Mouse (Mus musculus) forebrain, embryonic 16.5 days (tissue): Measurements from ENCODE around the gene Ackr1. TPM values are rescaled to one million over a fixed set of nuclear protein-coding genes. Genes with fewer than 3 reads are reported as not detected.
"Not testable (repeated sequence)": the region's sequence is repeated elsewhere in the genome, so short reads cannot be mapped to it uniquely, and the experiment has no call there.

Source experiments
- ATAC-seq: fragments of 200-750 bp; cut with Nextera tagmentation; 2 replicates; pipeline ENCODE4 v1.8.0; 2017; ENCODE audit warnings: mild to moderate bottlenecking, moderate library complexity
- H3K27ac ChIP-seq: fragments of 300-500 bp; sonication (generic); 2 replicates; pipeline ENCODE4 v1.5.1; 2014; ENCODE audit warnings: low read length, control low read depth
- H3K27me3 ChIP-seq: fragments of 300-500 bp; sonication (generic); replicated peaks from 2 replicates; pipeline ENCODE4 v1.6.1; 2014; ENCODE audit warnings: low read length; ENCODE audit not compliant: control insufficient read depth, insufficient read depth
- H3K36me3 ChIP-seq: fragments of 300-500 bp; sonication (generic); 2 replicates; pipeline ENCODE4 v1.6.1; 2014; ENCODE audit not compliant: control insufficient read depth, insufficient read depth
- H3K4me1 ChIP-seq: fragments of 300-500 bp; sonication (generic); replicated peaks from 2 replicates; pipeline ENCODE4 v1.6.1; 2014; ENCODE audit warnings: low read length; ENCODE audit not compliant: control insufficient read depth, insufficient read depth
- H3K4me2 ChIP-seq: fragments of 300-500 bp; sonication (generic); 2 replicates; pipeline ENCODE4 v1.6.1; 2014; ENCODE audit warnings: mild to moderate bottlenecking, low read length, control low read depth
- H3K4me3 ChIP-seq: fragments of 300-500 bp; sonication (generic); replicated peaks from 2 replicates; pipeline ENCODE4 v1.5.1; 2014; ENCODE audit warnings: mild to moderate bottlenecking, low read length, control low read depth
- H3K9ac ChIP-seq: fragments of 300-500 bp; sonication (generic); replicated peaks from 2 replicates; pipeline ENCODE4 v1.6.1; 2014; ENCODE audit warnings: low read depth, low read length, control low read depth
- H3K9me3 ChIP-seq: fragments of 300-500 bp; sonication (generic); 2 replicates; pipeline ENCODE4 v1.6.1; 2016; ENCODE audit warnings: low read length; ENCODE audit not compliant: control insufficient read depth
- WGBS: fragments of 180-500 bp; shearing (Covaris S2); extraction: QIAGEN DNeasy Blood & Tissue Kit; methylation state at CpG from one replicate; pipeline ENCODE4 v1.1.7; 2014; 5-methylcytosine and 5-hydroxymethylcytosine counted together
- polyA plus RNA-seq: library from polyadenylated mRNA; unstranded; fragments of >200 nt; fragmentation: Nextera tagmentation; extraction: Ambion mirVana; gene quantifications from 2 replicates; pipeline ENCODE4 v1.2.1, GENCODE M21; 2015

Ackr1 gene
- polyA plus RNA-seq, 1 experiment from 2014 or later: 14.0 TPM

DNA sequence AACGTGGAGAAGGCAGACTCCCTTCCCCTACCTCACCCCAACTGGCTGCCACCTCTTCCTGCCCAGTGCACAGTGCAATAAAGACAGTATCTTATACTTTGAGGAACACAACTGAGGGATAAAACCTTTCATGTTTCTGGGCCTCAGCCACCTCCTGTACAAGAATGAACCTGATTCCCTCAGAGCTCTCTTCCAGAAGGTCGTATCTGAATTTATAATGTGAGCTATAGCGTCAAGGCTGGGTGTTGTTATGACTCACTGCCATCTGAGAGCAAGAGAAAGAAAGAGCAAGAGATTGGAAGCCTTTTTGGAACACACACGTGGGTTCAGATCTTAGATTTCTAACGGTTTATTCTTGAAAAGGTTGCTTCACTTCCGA, 11.3 kb downstream of the Ackr1 start:
- Histone ChIP-seq H3K9me3 (no peaks in the 10 kb centered on the region), H3K4me3 (no peak overlapping the region), H3K4me2 (no peak overlapping the region), H3K4me1 (peaks cover 3% of the 10 kb centered on the region; the same call in 1 of the 2 replicates), H3K36me3 (no peaks in the 10 kb centered on the region), H3K27me3 (no peaks in the 10 kb centered on the region), H3K9ac (no peak overlapping the region), H3K27ac (no peak overlapping the region)
- 0 out of 2 replicates have a peak, but pooled peaks have one; percentile 9 for ATAC-seq
- WGBS: 61% methylated on average over 6 of the region's 6 CpGs

DNA sequence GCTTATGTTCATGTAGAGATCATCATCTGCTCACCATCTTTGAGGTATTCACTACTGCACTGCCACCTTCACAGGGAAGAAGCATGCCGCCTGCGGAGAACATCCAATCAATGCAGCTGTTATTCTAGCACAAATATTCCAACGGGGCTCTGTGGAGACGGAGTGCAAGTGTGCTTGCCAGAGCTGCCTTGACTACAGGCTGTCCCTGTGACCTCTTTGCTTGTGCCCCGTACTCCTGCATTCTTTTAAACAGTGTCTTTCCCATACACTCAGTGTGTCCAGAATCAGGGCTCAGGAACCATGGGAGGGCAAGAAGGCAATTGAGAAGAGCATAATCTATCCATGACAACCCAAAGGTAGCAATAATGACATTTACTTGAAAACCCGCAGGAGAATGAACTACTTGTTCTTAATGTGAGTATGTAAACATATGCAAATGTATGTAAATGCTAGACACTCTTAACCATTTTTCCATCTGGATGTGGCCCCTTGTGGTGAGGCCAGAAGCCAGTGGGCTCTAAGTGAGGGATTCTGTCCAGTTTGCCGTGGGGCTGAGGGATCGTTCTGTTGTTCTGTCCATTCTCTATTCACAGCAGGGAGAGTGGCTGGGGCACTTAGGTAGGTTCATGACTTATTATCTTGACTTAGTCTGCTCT, 11.8 kb downstream of the Ackr1 start:
- H3K9me3 ChIP-seq: no peaks in the 10 kb centered on the region
- H3K9ac ChIP-seq: no peak overlapping the region
- peaks cover 3% of the 10 kb centered on the region; the same call in 1 of the 2 replicates for H3K4me1 ChIP-seq
- no peak overlapping the region for H3K27ac ChIP-seq
- no peak overlapping the region for H3K4me2 ChIP-seq
- WGBS: 52% methylated on average over 8 of the region's 8 CpGs
- no peaks in the 10 kb centered on the region for H3K27me3 ChIP-seq
- peak; percentile 54; the same call in 1 of the 2 replicates for ATAC-seq
- no peaks in the 10 kb centered on the region for H3K36me3 ChIP-seq
- H3K4me3 ChIP-seq: no peak overlapping the region

DNA sequence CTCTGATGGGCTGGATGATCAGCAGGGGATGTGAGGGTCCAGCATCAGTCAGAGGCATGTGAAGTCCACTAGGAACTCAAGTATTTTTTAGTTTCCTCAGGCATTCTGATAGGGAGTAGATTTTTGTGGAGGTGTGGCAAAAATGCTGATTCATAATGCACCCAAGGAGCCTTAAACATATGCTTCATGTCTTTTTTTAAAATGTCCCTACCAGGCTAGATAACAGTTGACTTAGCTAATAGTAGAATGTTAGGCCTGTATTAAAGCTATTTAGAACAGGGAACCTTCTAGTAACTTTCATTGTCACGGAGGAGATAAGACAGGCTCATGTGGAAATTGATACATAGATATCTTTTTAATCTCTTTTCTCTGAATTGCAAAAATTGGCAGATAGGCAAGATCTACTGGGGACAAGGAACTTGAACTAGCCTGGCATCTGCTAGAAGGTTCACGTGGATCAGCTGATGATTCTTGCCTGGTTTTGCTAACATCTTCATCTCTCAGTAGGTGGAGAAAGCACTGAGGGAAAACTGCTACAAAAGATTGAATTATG, 15.5 kb downstream of the Ackr1 start:
- Histone ChIP-seq H3K27me3 (no peaks in the 10 kb centered on the region), H3K9ac (no peak overlapping the region), H3K36me3 (no peaks in the 10 kb centered on the region), H3K9me3 (no peaks in the 10 kb centered on the region), H3K4me1 (peaks cover 3% of the 10 kb centered on the region; the same call in 1 of the 2 replicates), H3K4me3 (no peak overlapping the region), H3K4me2 (no peak overlapping the region), H3K27ac (no peak overlapping the region)
- WGBS: 92% methylated on average over 2 of the region's 2 CpGs
- no peak for ATAC-seq

DNA sequence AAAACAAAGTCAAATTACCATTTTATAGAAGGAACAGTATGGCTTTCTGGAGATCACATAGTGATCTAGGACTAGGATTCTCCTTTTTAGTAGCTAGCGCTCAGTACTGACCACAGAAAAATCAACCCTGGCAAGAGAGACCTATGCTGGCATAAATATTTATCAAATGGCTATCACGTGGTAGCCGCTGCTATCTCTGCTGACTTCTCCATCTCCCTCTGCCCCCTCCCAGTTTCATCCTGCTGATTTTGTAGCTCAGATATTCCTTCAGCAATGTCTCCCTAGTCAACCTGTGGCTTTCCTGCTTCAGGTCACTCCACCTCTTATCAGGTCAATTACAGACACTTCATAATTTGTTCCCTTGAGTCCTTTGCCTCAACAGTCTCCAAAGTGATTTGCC, 17.8 kb downstream of the Ackr1 start:
- no peak overlapping the region for H3K4me3 ChIP-seq
- no peaks in the 10 kb centered on the region for H3K9me3 ChIP-seq
- H3K36me3 ChIP-seq: no peaks in the 10 kb centered on the region
- no peak overlapping the region for H3K4me2 ChIP-seq
- H3K27ac ChIP-seq: no peak overlapping the region
- H3K27me3 ChIP-seq: no peaks in the 10 kb centered on the region
- no peak for ATAC-seq
- no peak overlapping the region for H3K9ac ChIP-seq
- WGBS: 83% methylated on average over 3 of the region's 3 CpGs
- H3K4me1 ChIP-seq: no peaks in the 10 kb centered on the region

DNA sequence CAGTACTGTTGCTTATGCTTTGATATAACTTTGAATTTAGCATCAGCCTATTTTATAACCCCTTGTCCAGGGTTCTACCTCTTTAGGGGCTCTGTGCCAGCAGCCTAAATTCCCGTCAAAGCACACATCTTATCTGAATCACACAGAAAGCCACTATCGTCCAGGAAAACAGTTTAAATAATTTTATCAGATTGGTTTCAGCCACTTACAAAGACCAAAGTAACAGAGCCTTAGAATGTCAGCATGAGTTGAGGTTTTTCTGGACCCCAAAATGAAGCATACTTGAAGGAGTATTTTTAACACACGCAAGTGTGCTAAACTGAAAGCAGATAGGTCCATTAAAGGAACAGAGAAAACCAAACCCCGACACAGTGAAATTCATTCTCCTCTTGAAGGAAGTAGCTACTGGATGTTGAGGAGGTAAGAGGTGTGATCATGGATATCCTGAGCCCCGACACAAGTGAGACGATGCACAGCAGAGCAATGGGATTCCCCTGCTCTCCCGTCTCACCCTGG, 20.0 kb downstream of the Ackr1 start:
- not testable (repeated sequence) for H3K27me3 ChIP-seq, ATAC-seq, H3K4me1 ChIP-seq, H3K9ac ChIP-seq, H3K9me3 ChIP-seq, H3K4me3 ChIP-seq, H3K36me3 ChIP-seq, H3K27ac ChIP-seq, H3K4me2 ChIP-seq
- 86% methylated on average over 7 of the region's 7 CpGs for WGBS

DNA sequence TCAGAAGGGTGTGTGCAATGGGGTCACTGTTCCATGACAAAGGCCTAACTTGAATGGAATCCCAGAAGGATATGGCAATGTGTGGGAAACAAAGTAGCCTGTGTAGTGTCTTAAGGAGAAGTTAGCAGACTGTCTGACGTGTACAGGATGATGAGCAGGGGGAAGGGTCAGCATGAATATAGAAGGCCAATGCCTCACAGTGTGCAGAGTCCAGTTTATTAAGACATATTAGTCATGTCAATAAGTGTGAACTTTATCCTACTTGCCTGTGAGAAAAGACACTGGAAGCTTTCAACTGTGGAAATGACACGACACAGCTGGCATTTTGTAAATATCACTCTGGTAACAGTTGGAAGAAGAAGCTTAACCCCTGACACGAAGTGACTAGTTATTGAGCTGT, 30.8 kb downstream of the Ackr1 start:
- not testable (repeated sequence) for ATAC-seq

More for the DNA sequence above, 30.8 kb downstream of the Ackr1 start:
- H3K9ac ChIP-seq, H3K4me3 ChIP-seq, H3K9me3 ChIP-seq, H3K27ac ChIP-seq, H3K4me2 ChIP-seq, H3K36me3 ChIP-seq, H3K4me1 ChIP-seq, H3K27me3 ChIP-seq: not testable (repeated sequence)
- WGBS: 76% methylated on average over 3 of the region's 3 CpGs

Other genes with a start within 250 kb of the Ackr1 start
- not detected in 2 replicates for gene Olfr1408, start 196.4 kb downstream of the Ackr1 start, polyA plus RNA-seq
- gene Olfr1406, start 143.1 kb downstream of the Ackr1 start, polyA plus RNA-seq: not detected in 2 replicates
- gene Olfr218, start 135.9 kb downstream of the Ackr1 start, polyA plus RNA-seq: not detected in 2 replicates
- gene Olfr1404, start 121.4 kb downstream of the Ackr1 start, polyA plus RNA-seq: not detected in 2 replicates
- gene Fcer1a, start 106.5 kb downstream of the Ackr1 start, polyA plus RNA-seq: not detected in 2 replicates
- not detected in 2 replicates for gene Olfr418, start 67.7 kb downstream of the Ackr1 start, polyA plus RNA-seq
- not detected in 2 replicates for gene Mptx2, start 56.0 kb downstream of the Ackr1 start, polyA plus RNA-seq
- 3.0 and 4.0 TPM in 2 replicates for gene Aim2, start 17.1 kb upstream of the Ackr1 start, polyA plus RNA-seq
- gene Cadm3, start 33.9 kb upstream of the Ackr1 start, polyA plus RNA-seq: 33.8 and 47.1 TPM in 2 replicates
- gene Ifi206, start 157.3 kb upstream of the Ackr1 start, polyA plus RNA-seq: not detected in 2 replicates
- gene Ifi214, start 202.2 kb upstream of the Ackr1 start, polyA plus RNA-seq: not detected in 2 replicates